Mouse (Mus musculus): ENCODE measurements around the gene Rnf146. TPM values are rescaled to one million over a fixed set of nuclear protein-coding genes. Genes with fewer than 3 reads are reported as not detected.

Gene Rnf146
- polyA plus RNA-seq (2015; fragmentation: Illumina TruSeq; extraction: RNeasy Lipid Tissue Mini Kit (QIAGEN cat#74804); ENCODE audit: insufficient read depth, low replicate concordance) = 93.9 TPM

DNA sequence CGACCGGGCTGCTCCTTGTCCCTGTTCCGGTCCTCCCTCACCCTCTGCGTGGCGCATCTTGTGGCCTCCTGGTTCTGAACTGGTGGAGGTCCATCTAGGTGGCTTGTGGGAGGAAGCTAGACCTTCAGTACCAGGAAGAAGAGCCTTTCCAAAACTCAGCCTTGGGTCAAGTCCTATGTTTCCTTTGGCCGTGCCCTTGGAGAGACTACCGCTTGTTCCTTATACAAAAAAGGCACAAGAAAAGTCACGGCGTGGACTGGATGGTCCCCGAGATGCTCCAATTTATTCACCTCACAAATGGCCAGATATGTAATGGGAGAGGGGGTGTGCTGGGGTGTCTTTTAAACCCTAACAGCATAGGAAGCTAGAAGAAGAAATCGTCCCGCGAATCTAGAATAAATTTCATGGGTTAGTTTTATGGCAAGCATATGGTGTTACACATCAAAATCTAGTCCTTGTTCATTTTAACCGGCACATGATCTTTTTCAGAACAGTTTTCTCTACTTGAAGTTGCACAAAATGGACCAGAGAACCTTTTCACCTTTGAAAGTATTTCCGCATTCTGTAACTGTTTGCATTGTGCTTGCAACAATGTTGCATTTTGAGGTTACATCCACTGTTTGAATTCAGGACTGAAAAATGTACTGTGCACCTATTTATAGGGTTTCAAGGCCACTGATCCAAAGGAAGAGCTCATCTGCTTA lies at the start of gene Rnf146:
Gene Rnf146 (minus strand): TSS at position 246 of the 704 bp plus-strand sequence.

DNA sequence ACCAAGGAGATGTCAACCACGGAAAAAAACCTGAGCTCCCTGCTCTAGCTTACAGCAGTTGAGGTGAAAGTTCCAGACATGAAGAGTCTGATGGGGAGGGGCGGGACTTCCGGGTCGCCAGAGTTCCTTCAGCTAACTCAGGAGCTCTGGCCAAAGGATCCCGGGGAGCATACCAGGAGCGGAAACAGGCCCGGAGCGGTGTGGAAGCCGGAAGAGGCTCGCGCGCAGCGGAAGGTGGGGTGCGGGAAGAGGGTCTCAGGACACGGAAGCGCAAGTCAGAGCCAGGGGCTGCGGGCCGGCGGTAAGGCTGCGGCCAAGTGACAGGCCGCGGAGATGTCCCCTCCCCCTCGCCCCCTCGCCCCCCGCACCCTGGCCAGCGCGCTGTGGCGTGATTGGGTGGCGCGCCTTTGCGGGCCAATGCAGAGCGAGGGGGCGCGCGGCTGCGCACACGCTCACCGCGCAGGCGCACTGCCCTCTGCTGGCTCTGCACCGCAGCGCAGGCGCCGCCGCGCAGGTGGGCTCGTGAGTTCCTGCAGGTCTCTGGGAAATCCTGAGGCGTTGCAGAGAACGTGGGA lies 49.1 kb downstream of the Rnf146 start, which contains the start of gene Echdc1:
Gene Echdc1 (plus strand): TSS at position 103 of the 575 bp plus-strand sequence.

Other genes starting within 250 kb of the Rnf146 start
- gene Soga3, start 218.6 kb downstream of the Rnf146 start, polyA plus RNA-seq (2015; fragmentation: Illumina TruSeq; extraction: RNeasy Lipid Tissue Mini Kit (QIAGEN cat#74804); ENCODE audit: insufficient read depth, low replicate concordance) = not detected
- not detected for gene Gm49353, start 163.5 kb downstream of the Rnf146 start, polyA plus RNA-seq (2015; fragmentation: Illumina TruSeq; extraction: RNeasy Lipid Tissue Mini Kit (QIAGEN cat#74804); ENCODE audit: insufficient read depth, low replicate concordance)
- gene 9330159F19Rik, start 150.8 kb downstream of the Rnf146 start, polyA plus RNA-seq (2015; fragmentation: Illumina TruSeq; extraction: RNeasy Lipid Tissue Mini Kit (QIAGEN cat#74804); ENCODE audit: insufficient read depth, low replicate concordance) = 0.26 TPM
- 37.0 TPM for gene Echdc1, start 49.3 kb downstream of the Rnf146 start, polyA plus RNA-seq (2015; fragmentation: Illumina TruSeq; extraction: RNeasy Lipid Tissue Mini Kit (QIAGEN cat#74804); ENCODE audit: insufficient read depth, low replicate concordance)
- 0.94 TPM for gene Rspo3, start 173.4 kb upstream of the Rnf146 start, polyA plus RNA-seq (2015; fragmentation: Illumina TruSeq; extraction: RNeasy Lipid Tissue Mini Kit (QIAGEN cat#74804); ENCODE audit: insufficient read depth, low replicate concordance)